Mouse (Mus musculus): ENCODE measurements at regions not wholly inside any gene's neighbourhood (a gene's known extent, or its start where the extent isn't known, plus 50 kb on each side); places are given as distances from the start of the nearest gene placed in this dataset.
A peak's percentile ranks its signal among the peaks of the same experiment; 100 is the strongest.

DNA sequence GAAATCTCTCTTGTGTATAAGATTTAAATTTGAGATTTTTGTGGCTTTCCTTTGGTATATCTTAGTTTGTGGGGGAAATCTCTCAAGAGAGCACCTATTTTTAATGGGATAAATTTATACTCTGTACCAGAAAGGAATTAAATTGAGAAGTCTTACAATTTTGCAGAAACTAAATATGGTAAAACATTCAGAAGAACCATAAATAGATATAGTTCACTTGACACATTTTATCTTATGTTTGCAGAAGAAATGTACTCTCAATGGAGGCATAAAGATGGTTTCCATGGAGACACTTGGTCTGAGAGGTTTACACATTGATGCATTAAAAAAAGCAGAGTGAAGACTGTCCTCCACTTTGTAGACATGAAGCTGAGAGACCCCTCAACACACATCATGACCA lies 86.9 kb downstream of the Ndufa10 start:
- no peak for ATAC-seq (replicated peaks in 1 of 2; ENCODE audit: insufficient read depth in 1 of 2, low FRiP score in 2 of 2, low TSS enrichment in 1 of 2, low read depth in 1 of 2, poor library complexity in 2 of 2, severe bottlenecking in 2 of 2)

DNA sequence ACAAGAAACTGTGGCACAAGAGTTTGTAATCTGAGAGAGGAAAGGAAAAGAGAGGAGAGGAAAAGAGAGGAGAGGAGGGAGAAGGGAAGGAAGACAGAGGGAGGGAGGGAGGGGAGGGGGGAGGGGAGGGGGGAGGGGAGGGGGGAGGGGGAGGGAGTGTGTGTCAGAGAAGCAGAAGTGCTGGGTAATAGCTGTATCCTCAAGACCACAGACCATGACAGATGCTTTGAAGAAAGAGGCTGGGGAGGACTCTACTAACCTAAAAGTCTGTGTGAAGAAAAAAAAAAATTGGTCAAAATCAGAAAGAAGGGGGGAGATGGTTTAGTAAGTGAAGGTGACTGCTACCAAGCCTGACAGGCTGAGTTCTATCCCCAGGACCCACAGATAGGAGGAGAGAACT lies 88.7 kb downstream of the Ndufa10 start:
- 0 out of 4 replicates have a peak, but pooled peaks of 1 of the 2 experiments have one; percentile 30 for ATAC-seq (replicated peaks in 1 of 2; ENCODE audit: insufficient read depth in 1 of 2, low FRiP score in 2 of 2, low TSS enrichment in 1 of 2, low read depth in 1 of 2, poor library complexity in 2 of 2, severe bottlenecking in 2 of 2)

DNA sequence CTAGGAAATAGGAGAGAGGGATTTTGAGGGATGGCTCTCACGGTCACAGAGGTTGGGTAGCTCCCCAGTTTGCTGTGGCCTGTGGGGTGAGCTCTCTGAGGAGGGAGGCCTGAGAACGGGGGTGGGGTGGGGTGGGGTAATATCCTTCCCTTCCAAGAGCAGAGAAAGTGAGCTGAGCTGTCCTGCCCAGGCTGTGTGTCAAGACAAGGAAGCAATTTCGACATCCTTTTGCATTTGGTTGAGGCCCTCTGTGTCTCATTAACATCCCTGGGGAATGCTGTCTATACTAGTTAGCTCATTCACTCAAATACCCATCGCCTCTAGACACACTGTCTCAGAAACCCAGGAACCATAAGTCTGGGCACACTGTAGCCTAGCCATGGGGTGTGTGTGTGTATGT lies 89.9 kb downstream of the Ndufa10 start:
- peak in 1 of 2 experiments; percentile 33; a peak in 1 of 4 replicates for ATAC-seq (replicated peaks in 1 of 2; ENCODE audit: insufficient read depth in 1 of 2, low FRiP score in 2 of 2, low TSS enrichment in 1 of 2, low read depth in 1 of 2, poor library complexity in 2 of 2, severe bottlenecking in 2 of 2)

DNA sequence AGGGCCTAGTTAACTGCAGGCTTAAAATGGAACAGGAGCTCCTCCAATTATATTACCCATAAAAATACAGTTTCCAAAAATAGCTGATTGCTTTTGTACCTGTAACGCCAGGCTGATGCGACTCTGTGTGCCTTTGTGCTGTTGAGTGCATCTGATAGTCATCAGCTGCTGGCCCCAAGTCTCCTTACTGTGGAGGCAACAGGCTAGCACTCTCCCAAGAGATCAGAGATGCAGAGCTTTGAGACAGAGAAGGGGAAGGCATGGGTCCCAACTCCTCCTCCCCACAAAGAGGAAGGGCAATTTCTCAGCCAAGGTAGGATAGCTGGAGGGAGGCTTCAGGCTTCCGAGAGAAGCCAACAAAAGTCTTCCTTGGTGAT lies 94.2 kb downstream of the Ndufa10 start:
- ATAC-seq (replicated peaks in 1 of 2; ENCODE audit: insufficient read depth in 1 of 2, low FRiP score in 2 of 2, low TSS enrichment in 1 of 2, low read depth in 1 of 2, poor library complexity in 2 of 2, severe bottlenecking in 2 of 2) = no peak

DNA sequence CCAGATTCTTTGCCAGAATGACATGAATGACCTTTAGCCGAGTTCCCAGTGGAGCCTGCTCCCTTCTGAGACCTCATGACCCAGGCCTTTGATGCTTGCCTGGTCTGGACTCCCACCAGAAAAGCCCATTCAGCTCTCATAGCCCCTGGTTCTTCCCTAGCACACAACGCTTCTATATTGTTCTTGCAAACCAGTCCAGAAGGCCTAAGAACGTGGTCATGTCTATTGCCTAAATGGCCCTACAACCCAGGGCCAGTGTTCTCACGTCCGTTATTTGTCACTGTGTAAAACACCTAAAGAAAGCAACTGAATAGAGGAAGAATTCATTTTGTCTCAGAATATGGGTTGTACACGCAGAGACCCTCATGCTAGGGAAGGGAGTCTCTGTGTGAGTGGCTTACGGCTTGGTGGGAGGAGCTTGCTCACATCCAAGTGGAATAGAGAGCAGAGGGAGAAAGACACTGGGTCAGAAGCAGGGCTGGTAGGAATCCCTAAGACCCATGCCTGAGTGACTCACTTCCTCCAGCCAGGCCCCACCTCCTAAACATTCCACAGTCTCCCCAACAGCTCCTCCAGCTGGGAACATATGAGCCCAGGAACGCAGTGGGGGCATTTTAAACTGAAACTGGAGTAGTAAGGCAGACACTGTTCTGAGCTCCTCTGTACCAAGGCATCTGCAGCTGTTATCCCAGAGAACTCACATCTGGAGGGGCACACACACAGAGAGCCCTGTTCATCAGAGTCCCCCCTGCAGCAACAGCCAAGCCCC lies 94.7 kb downstream of the Ndufa10 start:
- ATAC-seq (replicated peaks in 1 of 2; ENCODE audit: insufficient read depth in 1 of 2, low FRiP score in 2 of 2, low TSS enrichment in 1 of 2, low read depth in 1 of 2, poor library complexity in 2 of 2, severe bottlenecking in 2 of 2) = no peak

DNA sequence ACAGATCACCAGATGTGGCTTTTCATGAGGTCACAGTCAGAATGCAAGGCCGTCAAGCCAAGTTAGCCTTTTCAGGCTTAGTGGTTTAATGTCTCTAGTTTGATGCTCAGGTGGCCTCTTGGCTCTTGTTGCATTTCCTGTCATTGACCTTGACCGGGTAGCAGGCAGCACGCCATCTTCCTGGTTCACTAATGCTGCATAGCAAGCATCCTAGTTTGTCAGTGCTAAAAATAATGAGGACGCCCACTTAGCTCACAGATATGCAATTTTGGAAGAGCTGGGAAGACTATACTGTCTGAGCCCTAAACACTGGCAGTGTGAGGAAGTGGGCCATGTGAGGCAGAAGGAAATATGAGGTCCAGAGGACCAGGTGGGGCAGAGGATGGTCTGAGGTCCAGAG lies 97.2 kb downstream of the Ndufa10 start:
- no peak for ATAC-seq (replicated peaks in 1 of 2; ENCODE audit: insufficient read depth in 1 of 2, low FRiP score in 2 of 2, low TSS enrichment in 1 of 2, low read depth in 1 of 2, poor library complexity in 2 of 2, severe bottlenecking in 2 of 2)

DNA sequence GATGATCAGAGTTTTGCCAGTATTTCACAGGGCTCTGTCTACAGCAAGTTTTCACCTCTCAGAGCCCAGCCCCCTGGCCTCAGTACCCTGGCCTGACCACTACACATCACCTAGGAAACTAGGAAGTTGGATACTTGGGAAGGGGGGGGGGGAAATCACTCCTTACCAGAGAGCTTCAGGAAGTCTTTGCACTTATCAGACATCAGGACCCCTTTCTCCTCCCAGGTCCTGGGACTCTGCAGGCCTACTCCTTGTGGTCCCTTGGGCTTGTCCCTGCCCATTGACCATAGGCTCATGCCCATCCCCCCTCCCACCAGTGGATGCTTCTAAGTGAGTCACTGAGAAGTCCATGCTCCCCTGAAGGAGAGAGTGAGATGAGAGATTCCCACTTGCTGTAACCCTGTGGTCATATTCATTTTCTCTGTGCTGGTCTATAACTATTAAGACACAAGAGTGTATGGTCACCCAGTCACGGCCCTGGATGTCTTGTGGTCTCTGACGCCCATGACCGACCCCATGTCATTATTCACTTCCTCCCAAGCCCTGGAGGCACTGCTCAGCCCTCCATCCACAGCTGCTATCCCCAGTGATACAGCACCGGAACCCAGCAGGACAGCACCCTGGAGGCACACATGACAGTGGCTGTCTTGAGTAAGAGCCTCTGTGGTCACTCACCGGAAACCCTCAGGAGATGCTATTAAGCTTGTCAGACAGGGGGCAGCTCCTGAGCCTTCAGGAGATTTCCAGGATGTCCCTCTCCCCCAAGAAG lies 101.3 kb downstream of the Ndufa10 start:
- peak; percentile 54 to 69 for ATAC-seq (replicated peaks in 1 of 2; ENCODE audit: insufficient read depth in 1 of 2, low FRiP score in 2 of 2, low TSS enrichment in 1 of 2, low read depth in 1 of 2, poor library complexity in 2 of 2, severe bottlenecking in 2 of 2)

DNA sequence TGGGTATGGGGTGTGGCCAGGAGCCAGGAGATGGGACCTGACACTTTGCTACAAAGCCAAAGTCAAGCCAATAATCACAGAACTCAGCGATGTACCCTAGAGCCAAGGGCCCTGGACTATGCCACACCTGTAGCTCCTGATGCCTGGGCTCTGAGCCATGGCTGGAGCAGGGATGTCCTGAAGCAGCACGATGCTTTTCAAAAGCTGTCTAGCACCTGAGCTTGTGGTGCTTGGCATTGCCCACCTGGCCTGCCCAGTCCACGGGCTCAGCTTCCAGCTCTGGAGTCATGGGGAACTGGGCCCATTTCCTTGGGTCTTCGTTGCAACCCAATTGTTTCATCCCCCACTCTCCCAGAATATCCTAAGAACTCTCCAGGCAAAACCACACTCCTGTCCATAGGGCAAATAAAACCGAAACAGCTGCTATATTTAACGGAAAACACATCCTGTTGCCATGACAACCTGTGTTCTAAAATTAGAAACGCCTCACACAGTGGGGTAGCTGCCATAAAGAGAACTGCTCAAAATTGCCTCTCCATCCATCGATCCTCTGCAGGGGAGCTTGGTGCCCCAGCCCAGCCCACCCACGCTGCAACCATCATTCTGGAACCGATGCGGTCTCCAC lies 102.2 kb downstream of the Ndufa10 start:
- peak; percentile 34 to 47; a peak in 3 of 4 replicates for ATAC-seq (replicated peaks in 1 of 2; ENCODE audit: insufficient read depth in 1 of 2, low FRiP score in 2 of 2, low TSS enrichment in 1 of 2, low read depth in 1 of 2, poor library complexity in 2 of 2, severe bottlenecking in 2 of 2)

DNA sequence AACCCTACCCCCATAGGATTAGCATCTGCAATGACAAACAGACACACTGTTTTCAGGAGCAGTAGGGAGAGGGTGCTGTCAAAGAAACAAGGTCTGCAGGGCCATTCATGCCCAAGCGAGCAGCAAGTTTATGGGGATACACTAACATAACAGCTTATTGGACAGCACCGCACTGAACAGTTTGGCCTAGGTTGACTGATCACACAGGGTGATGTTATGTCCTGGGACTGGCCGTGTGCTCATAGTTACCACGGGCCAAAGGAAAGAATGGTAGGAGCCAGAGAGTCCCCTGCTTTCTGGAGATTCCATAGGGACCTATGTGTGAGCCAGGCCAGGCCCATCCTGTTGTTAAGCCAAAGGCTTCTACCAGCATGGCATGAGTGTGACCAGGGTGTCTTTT lies 102.8 kb downstream of the Ndufa10 start:
- ATAC-seq (replicated peaks in 1 of 2; ENCODE audit: insufficient read depth in 1 of 2, low FRiP score in 2 of 2, low TSS enrichment in 1 of 2, low read depth in 1 of 2, poor library complexity in 2 of 2, severe bottlenecking in 2 of 2) = no peak

DNA sequence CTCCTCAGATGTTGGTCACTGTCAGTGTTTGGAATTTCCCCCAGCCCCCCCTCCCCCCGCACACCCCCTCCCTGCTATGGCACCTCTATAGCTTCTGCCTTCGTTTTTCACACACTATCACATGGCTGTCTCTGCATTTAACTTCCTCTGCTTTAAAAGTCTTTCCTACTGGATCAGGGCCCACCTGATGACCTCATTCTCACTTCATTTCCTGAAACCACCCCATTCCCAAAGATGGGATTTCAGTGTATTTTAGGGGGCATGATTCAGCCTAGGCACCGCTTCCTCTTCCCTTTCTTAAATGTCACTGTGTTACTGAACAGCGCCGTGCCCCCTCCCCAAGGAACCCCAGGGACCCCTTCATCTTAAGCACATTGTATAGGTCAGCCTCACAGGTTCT lies 103.7 kb downstream of the Ndufa10 start:
- no peak for ATAC-seq (replicated peaks in 1 of 2; ENCODE audit: insufficient read depth in 1 of 2, low FRiP score in 2 of 2, low TSS enrichment in 1 of 2, low read depth in 1 of 2, poor library complexity in 2 of 2, severe bottlenecking in 2 of 2)

DNA sequence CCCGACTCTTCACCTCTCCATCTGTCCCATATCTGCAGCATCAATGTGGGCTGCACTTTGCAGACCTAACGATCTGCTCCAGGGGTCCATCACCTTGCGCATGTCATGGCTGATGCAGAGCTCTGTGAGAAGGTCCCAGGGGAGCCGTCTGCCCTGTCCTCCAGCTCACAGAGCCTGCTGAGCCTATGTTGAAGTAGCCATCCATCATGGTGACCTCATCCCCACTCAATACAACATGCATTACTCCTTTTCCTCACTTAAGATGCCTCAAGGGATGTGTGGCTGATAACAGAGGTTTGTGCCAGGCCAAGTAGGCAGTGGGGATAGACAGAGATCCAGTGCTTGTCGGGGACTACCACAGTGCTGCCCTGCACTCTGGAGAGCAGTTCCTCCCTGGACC lies 107.4 kb downstream of the Ndufa10 start:
- ATAC-seq (replicated peaks in 1 of 2; ENCODE audit: insufficient read depth in 1 of 2, low FRiP score in 2 of 2, low TSS enrichment in 1 of 2, low read depth in 1 of 2, poor library complexity in 2 of 2, severe bottlenecking in 2 of 2) = no peak

DNA sequence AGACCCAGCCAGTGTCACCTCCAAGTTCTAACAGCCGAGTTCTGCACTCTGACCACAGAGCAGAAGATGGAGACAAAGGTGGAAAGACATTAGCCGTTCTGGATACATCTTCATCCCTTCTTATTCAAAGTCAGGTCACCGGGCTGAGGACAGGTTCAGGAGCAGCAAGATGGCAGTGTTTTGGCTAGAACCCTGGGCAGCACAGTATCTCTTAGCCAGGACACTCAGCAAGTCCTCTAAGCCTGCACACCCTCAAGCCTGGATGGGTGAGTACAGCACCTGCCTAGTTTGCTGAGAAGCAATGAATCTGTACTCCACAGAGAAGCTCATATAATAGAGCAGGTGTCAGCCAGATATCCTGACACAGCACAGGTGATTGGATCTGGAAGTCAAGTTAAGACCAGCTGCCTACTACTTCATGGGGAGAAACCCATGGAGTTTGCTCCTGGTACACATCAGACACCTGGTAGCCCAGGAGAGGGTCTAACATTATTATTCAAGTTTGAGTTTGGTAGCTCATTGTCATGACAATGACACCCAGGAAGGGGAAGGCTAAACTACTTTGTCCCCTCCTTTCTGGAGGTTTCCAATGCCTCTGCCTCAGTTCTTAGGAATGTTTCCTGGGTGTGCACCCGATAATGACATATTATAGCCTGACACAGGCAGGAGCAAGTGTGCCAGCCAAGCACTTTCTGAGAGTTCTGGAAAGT lies 108.1 kb downstream of the Ndufa10 start:
- ATAC-seq (replicated peaks in 1 of 2; ENCODE audit: insufficient read depth in 1 of 2, low FRiP score in 2 of 2, low TSS enrichment in 1 of 2, low read depth in 1 of 2, poor library complexity in 2 of 2, severe bottlenecking in 2 of 2) = no peak

DNA sequence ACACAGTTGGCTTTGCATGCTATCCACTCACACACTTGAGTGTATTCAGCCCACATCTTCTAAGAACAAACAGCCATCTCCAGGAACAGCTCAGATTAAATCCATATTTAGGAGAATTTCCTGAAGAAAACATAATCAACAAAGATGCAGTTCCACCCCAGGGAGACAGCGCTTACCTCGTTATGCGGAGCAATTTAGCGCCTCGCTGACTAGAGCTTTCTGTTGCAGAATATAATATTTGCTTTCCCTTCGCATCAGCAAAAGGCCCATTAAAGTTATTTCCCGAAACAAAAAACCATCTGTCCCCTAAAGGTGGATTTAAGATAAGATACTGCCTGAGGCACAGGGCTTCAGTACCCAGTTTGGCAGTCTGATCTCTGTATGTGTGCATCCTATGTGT lies 112.0 kb downstream of the Ndufa10 start:
- ATAC-seq (replicated peaks in 1 of 2; ENCODE audit: insufficient read depth in 1 of 2, low FRiP score in 2 of 2, low TSS enrichment in 1 of 2, low read depth in 1 of 2, poor library complexity in 2 of 2, severe bottlenecking in 2 of 2) = no peak

DNA sequence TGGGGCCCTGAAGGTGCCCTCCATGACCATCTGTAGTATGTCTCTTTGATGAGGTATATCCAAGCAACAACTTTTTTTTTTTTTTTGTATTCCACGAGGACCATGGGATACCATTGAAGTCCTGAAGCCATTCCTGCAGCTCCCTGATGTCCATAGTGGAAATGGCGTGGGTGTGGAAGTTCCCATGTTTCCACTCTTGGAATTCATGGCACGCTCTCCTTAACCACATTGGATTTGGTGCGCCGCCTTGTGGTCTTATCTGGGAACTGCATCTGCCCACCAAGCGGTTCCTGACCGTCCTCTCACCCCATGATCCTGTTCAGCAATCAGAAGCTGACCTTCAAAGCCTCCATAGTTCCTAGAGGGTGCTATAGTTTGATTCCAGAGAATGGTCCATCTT lies 113.4 kb downstream of the Ndufa10 start:
- ATAC-seq (replicated peaks in 1 of 2; ENCODE audit: insufficient read depth in 1 of 2, low FRiP score in 2 of 2, low TSS enrichment in 1 of 2, low read depth in 1 of 2, poor library complexity in 2 of 2, severe bottlenecking in 2 of 2) = peak; percentile 41 to 42; a peak in 1 of 4 replicates

DNA sequence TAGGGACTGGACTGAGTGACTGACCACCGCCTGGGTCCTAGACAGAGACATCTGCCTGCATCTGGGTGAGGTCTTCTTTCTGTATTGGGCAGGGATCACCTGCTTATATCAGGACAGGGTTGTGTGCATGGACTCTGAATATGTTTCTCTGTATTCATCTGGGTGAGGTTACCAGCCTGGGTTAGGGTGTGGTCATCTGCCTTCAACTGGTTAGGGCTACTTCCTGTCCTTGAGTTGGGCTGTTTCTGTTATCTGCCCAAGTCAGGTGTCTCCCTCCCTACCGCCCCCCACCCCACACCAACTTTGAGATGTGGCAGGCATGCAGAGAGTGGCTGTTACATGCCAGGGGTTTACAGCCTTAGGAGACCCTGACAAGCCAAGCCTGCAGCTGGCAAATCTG lies 114.2 kb downstream of the Ndufa10 start:
- ATAC-seq (replicated peaks in 1 of 2; ENCODE audit: insufficient read depth in 1 of 2, low FRiP score in 2 of 2, low TSS enrichment in 1 of 2, low read depth in 1 of 2, poor library complexity in 2 of 2, severe bottlenecking in 2 of 2) = no peak

DNA sequence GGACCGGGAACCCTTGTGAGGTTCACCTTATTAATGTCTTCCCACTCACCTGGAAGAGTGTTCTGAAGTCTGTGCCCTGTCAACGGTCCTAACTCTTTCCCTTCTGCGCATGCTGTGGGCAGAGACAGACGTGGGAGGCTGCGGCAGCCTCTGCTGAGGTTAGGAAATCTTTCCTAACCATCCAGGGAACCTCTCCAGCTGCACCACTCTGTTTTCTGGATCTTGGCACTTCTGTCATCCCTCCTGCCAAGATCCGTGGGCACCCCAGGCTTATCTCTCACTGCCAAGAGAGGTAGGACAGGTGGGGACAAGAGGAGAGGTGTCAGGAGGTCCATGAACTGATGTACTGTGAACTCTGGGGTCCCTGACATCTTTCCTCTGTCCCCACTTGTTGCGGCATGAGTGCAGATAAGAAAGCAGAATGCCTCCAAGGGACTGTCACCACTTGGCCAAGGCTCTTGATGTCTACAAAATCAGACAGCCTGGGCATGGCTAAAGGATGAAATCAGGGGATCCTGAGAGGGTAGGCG lies 114.8 kb downstream of the Ndufa10 start:
- ATAC-seq (replicated peaks in 1 of 2; ENCODE audit: insufficient read depth in 1 of 2, low FRiP score in 2 of 2, low TSS enrichment in 1 of 2, low read depth in 1 of 2, poor library complexity in 2 of 2, severe bottlenecking in 2 of 2) = no peak

DNA sequence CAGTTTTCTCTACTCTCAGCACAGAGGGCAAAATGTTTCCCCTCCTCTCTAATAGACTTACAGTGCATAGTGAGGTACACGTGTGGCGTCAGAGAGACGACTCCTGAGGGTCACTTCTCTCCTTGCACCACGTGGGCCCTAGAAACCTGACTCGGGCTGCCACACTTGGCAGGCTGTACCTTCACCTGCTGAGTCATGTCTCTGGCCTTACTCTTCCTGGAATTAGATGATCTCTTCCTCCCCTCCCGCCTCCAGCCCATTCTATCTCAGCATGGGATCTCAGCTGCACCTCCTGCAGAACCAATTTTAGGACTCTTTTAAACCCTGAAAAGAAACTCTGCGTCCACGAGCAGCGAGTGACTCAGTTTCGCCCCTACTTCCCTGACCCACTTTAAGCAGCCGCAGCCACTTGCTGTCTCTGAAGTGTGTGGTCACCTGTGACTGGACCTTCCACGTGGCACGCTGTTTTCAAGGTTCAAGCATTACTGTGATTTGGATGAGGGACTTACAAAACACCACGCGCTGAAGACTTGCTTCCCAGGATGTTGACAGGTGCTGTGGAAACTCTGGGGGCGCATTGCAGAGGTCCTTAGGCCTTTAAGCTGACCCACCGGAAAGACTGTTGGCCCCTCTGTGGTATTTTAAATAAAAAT lies 125.2 kb downstream of the Ndufa10 start:
- ATAC-seq (replicated peaks in 1 of 2; ENCODE audit: insufficient read depth in 1 of 2, low FRiP score in 2 of 2, low TSS enrichment in 1 of 2, low read depth in 1 of 2, poor library complexity in 2 of 2, severe bottlenecking in 2 of 2) = peak; percentile 22 to 25; a peak in 2 of 4 replicates
